Mouse (Mus musculus) myocyte (in vitro differentiated cells): ENCODE measurements around the gene Pdilt. TPM values are rescaled to one million over a fixed set of nuclear protein-coding genes. Genes with fewer than 3 reads are reported as not detected.
"Not testable (repeated sequence)": the region's sequence is repeated elsewhere in the genome, so short reads cannot be mapped to it uniquely, and the experiment has no call there.

ENCODE experiments used
- H3K27me3 ChIP-seq: one replicate; pipeline ENCODE4 v1.6.1; 2011; ENCODE audit not compliant: control insufficient read depth, insufficient read depth, insufficient read length
- H3K36me3 ChIP-seq: one replicate; pipeline ENCODE4 v1.6.1; 2011; ENCODE audit not compliant: control insufficient read depth, insufficient read depth
- H3K4me2 ChIP-seq: one replicate; pipeline ENCODE4 v1.6.1; 2011; ENCODE audit warnings: low read depth, control low read depth
- H3K4me3 ChIP-seq: one replicate; pipeline ENCODE4 v1.5.1; 2011; ENCODE audit warnings: mild to moderate bottlenecking, control low read depth, moderate library complexity
- H3K79me2 ChIP-seq: one replicate; pipeline ENCODE4 v1.6.1; 2011; ENCODE audit not compliant: control insufficient read depth, insufficient read depth
- H3ac ChIP-seq: one replicate; pipeline ENCODE4 v1.6.1; 2011; ENCODE audit not compliant: control insufficient read depth, insufficient read length
- CEBPB ChIP-seq: IDR thresholded peaks from 2 replicates; pipeline ENCODE4 v1.6.1; 2011; ENCODE audit warnings: mild to moderate bottlenecking, moderate library complexity; ENCODE audit not compliant: poor library complexity, insufficient read depth, severe bottlenecking
- E2F4 ChIP-seq: IDR thresholded peaks from one replicate; pipeline ENCODE4 v1.6.1; 2011; ENCODE audit warnings: mild to moderate bottlenecking, control low read depth, moderate library complexity; ENCODE audit not compliant: insufficient read depth
- MAX ChIP-seq: IDR thresholded peaks from one replicate; pipeline ENCODE4 v1.6.1; 2011; ENCODE audit warnings: low read depth, mild to moderate bottlenecking, control low read depth
- MYOD1 ChIP-seq, 3 experiments: IDR thresholded peaks; one replicate each; pipeline ENCODE4 v1.6.1; 2011; ENCODE audit warnings: control low read depth in 2 of 3, low read depth in 2 of 3, mild to moderate bottlenecking in 2 of 3, moderate library complexity in 1 of 3; ENCODE audit not compliant: insufficient read length in 2 of 3, control insufficient read depth in 1 of 3
- MYOG ChIP-seq, 3 experiments: IDR thresholded peaks; one replicate each; pipeline ENCODE4 v1.6.1; 2011; ENCODE audit warnings: control low read depth in 2 of 3, low read depth in 2 of 3, mild to moderate bottlenecking in 2 of 3; ENCODE audit not compliant: insufficient read length in 2 of 3, control insufficient read depth in 1 of 3, insufficient read depth in 1 of 3
- POLR2A ChIP-seq: IDR thresholded peaks from one replicate; pipeline ENCODE4 v1.6.1; 2011; ENCODE audit warnings: low read depth, mild to moderate bottlenecking, control low read depth, moderate library complexity; ENCODE audit not compliant: insufficient read length
- POLR2AphosphoS2 ChIP-seq: IDR thresholded peaks from one replicate; pipeline ENCODE4 v1.6.1; 2011; ENCODE audit warnings: low read depth, control low read depth; ENCODE audit not compliant: insufficient read length
- REST ChIP-seq: IDR thresholded peaks from one replicate; pipeline ENCODE4 v1.6.1; 2011; ENCODE audit warnings: mild to moderate bottlenecking, control low read depth, moderate library complexity; ENCODE audit not compliant: insufficient read depth, insufficient read length
- SRF ChIP-seq: IDR thresholded peaks from one replicate; pipeline ENCODE4 v1.6.1; 2011; ENCODE audit warnings: low read depth; ENCODE audit not compliant: control insufficient read depth, insufficient read length
- TCF12 ChIP-seq: IDR thresholded peaks from one replicate; pipeline ENCODE4 v1.6.1; 2011; ENCODE audit warnings: mild to moderate bottlenecking, control low read depth; ENCODE audit not compliant: poor library complexity, insufficient read depth, severe bottlenecking
- TCF3 ChIP-seq: IDR thresholded peaks from one replicate; pipeline ENCODE4 v1.6.1; 2011; ENCODE audit warnings: low read depth, control low read depth; ENCODE audit not compliant: insufficient read length
- USF1 ChIP-seq: IDR thresholded peaks from one replicate; pipeline ENCODE4 v1.6.1; 2011; ENCODE audit warnings: low read depth, mild to moderate bottlenecking, control low read depth, moderate library complexity
- polyA plus RNA-seq: library from polyadenylated mRNA; unstranded; fragments of >200 nt; fragmentation: generic; extraction: Trizol; gene quantifications from one replicate; pipeline ENCODE4 v1.2.1, GENCODE M21; 2012; ENCODE audit warnings: missing spikeins

Pdilt gene
- polyA plus RNA-seq = not detected

DNA sequence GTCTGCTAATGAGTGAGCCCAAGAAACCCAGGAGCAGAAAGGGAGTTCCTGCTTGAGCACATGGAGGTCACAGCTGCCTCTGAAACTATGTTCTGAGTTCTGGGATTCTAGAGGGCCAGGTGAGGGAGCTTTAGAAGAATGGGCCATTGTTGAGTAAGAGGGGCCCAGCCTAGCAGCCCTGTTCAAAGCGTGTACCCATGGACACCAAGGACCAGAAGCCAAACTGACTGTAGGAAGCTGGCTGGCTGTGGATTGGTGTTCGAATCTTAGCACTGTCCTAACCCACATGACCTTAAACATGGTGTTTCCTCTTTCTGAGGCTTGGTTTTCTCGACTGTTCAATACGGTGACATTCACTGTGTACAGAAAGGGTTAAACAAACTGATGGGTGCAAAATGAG, at the start of gene Pdilt:
Gene Pdilt (minus strand): TSS at position 101 of the 400 bp plus-strand sequence.
- H3K27me3 ChIP-seq = no peaks in the 10 kb centered on the region
- TF ChIP-seq TCF12 (no peak), E2F4 (no peak), MYOG (IDR thresholded peaks at IDR 0.05; ENCODE audit: control insufficient read depth in 1 of 3, insufficient read depth in 1 of 3, insufficient read length in 2 of 3, low read depth in 2 of 3) (no peak), MAX (no peak), POLR2AphosphoS2 (no peak), SRF (no peak), USF1 (no peak), MYOD1 (IDR thresholded peaks at IDR 0.05; ENCODE audit: control insufficient read depth in 1 of 3, insufficient read length in 2 of 3, low read depth in 2 of 3) (no peak), TCF3 (no peak), CEBPB (no peak), POLR2A (no peak), REST (no peak)
- H3K4me2 ChIP-seq = no peak within 1 kb of the TSS
- H3K79me2 ChIP-seq = no peaks in the 10 kb centered on the region
- H3K4me3 ChIP-seq = no peak within 1 kb of the TSS
- H3K36me3 ChIP-seq = no peaks in the 10 kb centered on the region
- H3ac ChIP-seq = no peak within 1 kb of the TSS

DNA sequence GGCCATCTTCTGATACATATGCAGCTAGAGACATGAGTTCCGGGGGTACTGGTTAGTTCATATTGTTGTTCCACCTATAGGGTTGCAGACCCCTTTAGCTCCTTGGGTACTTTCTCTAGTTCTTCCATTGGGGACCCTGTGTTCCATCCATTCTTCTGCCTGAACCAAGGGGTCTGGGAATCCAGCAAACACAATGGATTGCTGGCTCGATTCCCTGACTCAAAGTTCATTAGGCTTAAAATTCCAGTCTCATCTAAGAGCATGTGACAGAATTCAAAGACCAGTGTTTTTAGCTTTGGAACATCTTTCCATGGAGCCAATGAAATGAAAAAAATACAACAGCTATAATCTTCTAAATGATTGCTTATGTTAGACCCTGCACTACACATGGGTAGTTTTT, 39.2 kb upstream of the Pdilt start:
- not testable (repeated sequence) for H3K79me2 ChIP-seq, H3K36me3 ChIP-seq, H3K4me3 ChIP-seq, H3K27me3 ChIP-seq, H3ac ChIP-seq, H3K4me2 ChIP-seq

DNA sequence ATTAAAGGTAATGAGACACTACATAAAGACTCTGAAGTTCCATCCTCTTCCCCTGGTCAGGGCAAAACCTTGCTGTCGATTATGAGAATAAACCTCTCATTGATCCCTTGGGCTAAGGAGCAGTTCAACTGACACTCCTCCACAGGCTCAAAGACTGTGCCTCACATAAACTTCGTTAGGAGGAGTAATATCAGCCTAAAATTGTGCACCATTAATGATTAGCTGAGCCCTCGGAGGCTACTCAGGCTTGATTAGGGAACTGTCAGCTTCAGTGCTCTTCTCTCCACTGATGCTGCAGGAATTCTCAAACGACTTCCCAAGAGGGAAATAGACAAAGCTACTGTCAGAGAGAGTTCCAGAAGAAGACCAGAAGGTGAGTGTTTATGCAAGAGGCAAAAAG, 38.2 kb upstream of the Pdilt start:
- no peaks in the 10 kb centered on the region for H3K27me3 ChIP-seq
- no peak overlapping the region for H3K4me3 ChIP-seq
- no peak overlapping the region for H3ac ChIP-seq
- no peaks in the 10 kb centered on the region for H3K79me2 ChIP-seq
- H3K4me2 ChIP-seq = no peak overlapping the region
- TF ChIP-seq CEBPB (no peak), MAX (no peak), TCF3 (no peak), MYOG (IDR thresholded peaks at IDR 0.05; ENCODE audit: control insufficient read depth in 1 of 3, insufficient read depth in 1 of 3, insufficient read length in 2 of 3, low read depth in 2 of 3) (no peak), POLR2A (no peak), SRF (no peak), TCF12 (no peak), MYOD1 (IDR thresholded peaks at IDR 0.05; ENCODE audit: control insufficient read depth in 1 of 3, insufficient read length in 2 of 3, low read depth in 2 of 3) (no peak)
- H3K36me3 ChIP-seq = no peaks in the 10 kb centered on the region

DNA sequence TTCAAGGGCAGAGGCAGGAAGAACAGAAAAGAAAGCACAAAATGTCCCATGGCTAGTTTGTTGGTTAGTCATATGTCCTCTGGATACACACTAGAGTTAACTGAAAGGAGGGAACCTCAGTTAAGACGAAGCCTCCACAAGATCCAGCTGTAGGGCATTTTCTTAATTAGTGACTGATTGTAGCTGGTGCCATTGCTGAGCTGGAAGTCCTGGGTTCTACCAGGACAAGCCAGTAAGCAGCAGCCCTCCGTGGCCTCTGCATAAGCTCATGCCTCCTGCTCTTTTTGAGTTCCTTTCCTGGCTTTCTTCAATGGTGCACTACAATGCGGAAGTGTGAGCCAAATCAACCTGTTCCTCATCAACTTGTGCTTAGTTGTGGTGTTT, 37.2 kb upstream of the Pdilt start:
- no peaks in the 10 kb centered on the region for H3K79me2 ChIP-seq
- H3ac ChIP-seq = no peak overlapping the region
- H3K36me3 ChIP-seq = no peaks in the 10 kb centered on the region
- no peak for TF ChIP-seq POLR2A
- no peak for TF ChIP-seq REST
- TF ChIP-seq POLR2AphosphoS2 = no peak
- TF ChIP-seq MAX = no peak
- H3K27me3 ChIP-seq = no peaks in the 10 kb centered on the region
- no peak overlapping the region for H3K4me2 ChIP-seq
- no peak overlapping the region for H3K4me3 ChIP-seq

DNA sequence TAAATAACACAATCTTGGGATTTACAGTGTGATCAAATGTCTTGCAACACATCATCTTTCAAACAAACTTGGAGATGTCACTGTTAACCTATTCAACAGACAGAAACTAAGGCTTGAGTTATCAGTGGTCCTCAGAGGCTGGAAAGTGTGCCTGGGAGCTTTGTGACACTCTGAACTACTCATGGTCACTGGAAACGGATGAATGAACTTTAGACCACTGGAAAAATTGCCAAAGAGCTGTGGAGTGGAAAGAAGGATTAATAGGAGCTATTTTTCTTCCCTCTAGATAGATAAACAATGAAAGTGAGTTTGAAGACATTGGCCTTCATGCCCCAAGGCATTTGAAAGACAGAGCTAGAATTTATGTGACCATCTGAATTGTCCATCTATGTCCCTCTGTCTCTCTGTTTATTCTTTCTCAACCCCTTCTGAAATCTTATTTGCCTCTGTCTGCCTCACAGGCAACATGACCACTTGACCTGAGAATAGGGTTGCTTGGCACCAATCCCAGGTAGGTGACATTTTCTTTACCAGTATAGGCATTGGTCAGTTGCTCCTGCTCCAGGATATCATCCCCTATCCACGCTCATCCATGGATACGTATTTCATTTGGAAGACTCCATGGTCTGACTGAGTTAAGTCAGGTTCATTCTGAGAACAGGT, 36.6 kb upstream of the Pdilt start:
- no peaks in the 10 kb centered on the region for H3K36me3 ChIP-seq
- no peaks in the 10 kb centered on the region for H3K27me3 ChIP-seq
- no peak overlapping the region for H3K4me2 ChIP-seq
- H3K4me3 ChIP-seq = no peak overlapping the region
- H3K79me2 ChIP-seq = no peaks in the 10 kb centered on the region
- no peak overlapping the region for H3ac ChIP-seq
- TF ChIP-seq POLR2AphosphoS2 (no peak), SRF (no peak), USF1 (no peak), MYOD1 (IDR thresholded peaks at IDR 0.05; ENCODE audit: control insufficient read depth in 1 of 3, insufficient read length in 2 of 3, low read depth in 2 of 3) (no peak), POLR2A (no peak), TCF12 (no peak), MYOG (IDR thresholded peaks at IDR 0.05; ENCODE audit: control insufficient read depth in 1 of 3, insufficient read depth in 1 of 3, insufficient read length in 2 of 3, low read depth in 2 of 3) (no peak), MAX (no peak), REST (no peak), CEBPB (no peak), E2F4 (no peak), TCF3 (no peak)

DNA sequence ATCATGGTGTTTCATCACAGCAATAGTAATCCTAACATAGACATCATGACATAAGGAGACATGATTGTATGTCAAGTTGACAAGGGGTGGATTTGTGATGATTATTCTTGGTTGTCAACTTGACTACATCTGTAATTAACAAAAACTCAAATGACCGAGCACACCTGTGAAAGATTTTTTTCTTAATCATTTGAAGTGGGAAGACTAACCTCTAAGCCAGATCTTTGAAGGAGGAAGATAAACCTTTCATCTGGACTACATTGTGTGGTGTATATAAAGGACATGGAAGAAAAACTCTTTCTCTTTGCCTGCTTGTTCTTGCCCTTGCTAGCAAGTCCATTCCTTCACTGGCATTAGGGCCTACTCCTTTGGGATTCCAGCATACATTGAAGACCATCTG, 30.8 kb upstream of the Pdilt start, which contains the start of gene Acsm2:
Gene Acsm2 (plus strand): TSS at position 301 of the 400 bp plus-strand sequence.
- TF ChIP-seq MYOD1 (IDR thresholded peaks at IDR 0.05; ENCODE audit: control insufficient read depth in 1 of 3, insufficient read length in 2 of 3, low read depth in 2 of 3) = no peak
- no peak for TF ChIP-seq MAX
- no peak for TF ChIP-seq REST
- no peak for TF ChIP-seq CEBPB
- no peak for TF ChIP-seq USF1
- no peak for TF ChIP-seq MYOG (IDR thresholded peaks at IDR 0.05; ENCODE audit: control insufficient read depth in 1 of 3, insufficient read depth in 1 of 3, insufficient read length in 2 of 3, low read depth in 2 of 3)
- TF ChIP-seq TCF3 = no peak
- TF ChIP-seq POLR2A = no peak
- TF ChIP-seq SRF = no peak
- no peak for TF ChIP-seq POLR2AphosphoS2
- TF ChIP-seq E2F4 = no peak
- TF ChIP-seq TCF12 = no peak
- H3K36me3 ChIP-seq = no peaks in the 10 kb centered on the region
- H3K79me2 ChIP-seq = no peaks in the 10 kb centered on the region
- H3K4me3 ChIP-seq = no peak within 1 kb of the TSS
- H3K27me3 ChIP-seq = no peaks in the 10 kb centered on the region
- no peak within 1 kb of the TSS for H3K4me2 ChIP-seq
- no peak within 1 kb of the TSS for H3ac ChIP-seq
